Mouse (Mus musculus) c-Kit-positive CD71-negative TER-119-negative erythroid progenitor cells, embryonic 14.5 days (primary cell): ENCODE data around the gene Olfr1204.

ENCODE experiments used
- DNase-seq: peaks from one replicate; pipeline ENCODE4 v3.0.0-alpha.2; 2013; ENCODE audit warnings: low read depth

Gene Olfr1204

GRCm38 (mm10) chr2:88848992-88849391, at the start of gene Olfr1204:
Gene Olfr1204, plus strand, starts transcription at chr2:88849292.
- no peak for DNase-seq

GRCm38 (mm10) chr2:88814196-88814595, 34.9 kb upstream of the Olfr1204 start, which contains the start of gene Olfr1202:
Gene Olfr1202, plus strand, starts transcription at chr2:88814496.
- DNase-seq = no peak

DNA sequence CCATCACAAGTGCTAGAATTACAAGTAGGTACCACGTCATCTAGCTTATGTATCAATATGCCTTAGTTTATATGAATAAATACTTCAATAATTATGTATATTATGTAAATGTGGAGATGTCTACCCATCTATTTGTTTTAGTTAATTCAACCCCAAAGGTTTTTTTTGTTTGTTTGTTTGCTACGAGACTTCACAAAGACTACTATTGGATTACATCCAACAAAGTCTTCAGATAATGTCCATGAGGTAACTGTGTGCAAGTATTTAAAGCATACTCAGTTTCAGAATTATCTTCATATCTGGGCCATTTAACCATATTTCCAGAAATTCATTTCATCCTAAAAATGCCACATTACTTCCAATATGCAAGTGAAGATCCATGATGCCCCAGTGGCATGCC, 19.7 kb upstream of the Olfr1204 start, which contains the start of gene Olfr1205:
Olfr1205 (plus strand) TSS at position 301 of the 400 bp plus-strand sequence.
- DNase-seq = no peak

- no peak for DNase-seq
Measured at GRCm38 (mm10) chr2:88838477-88838876, 10.6 kb upstream of the Olfr1204 start.

GRCm38 (mm10) chr2:88862931-88863330, 13.8 kb downstream of the Olfr1204 start, which contains the start of gene Olfr1206:
Gene Olfr1206, plus strand, starts transcription at chr2:88863231.
- no peak for DNase-seq

DNA sequence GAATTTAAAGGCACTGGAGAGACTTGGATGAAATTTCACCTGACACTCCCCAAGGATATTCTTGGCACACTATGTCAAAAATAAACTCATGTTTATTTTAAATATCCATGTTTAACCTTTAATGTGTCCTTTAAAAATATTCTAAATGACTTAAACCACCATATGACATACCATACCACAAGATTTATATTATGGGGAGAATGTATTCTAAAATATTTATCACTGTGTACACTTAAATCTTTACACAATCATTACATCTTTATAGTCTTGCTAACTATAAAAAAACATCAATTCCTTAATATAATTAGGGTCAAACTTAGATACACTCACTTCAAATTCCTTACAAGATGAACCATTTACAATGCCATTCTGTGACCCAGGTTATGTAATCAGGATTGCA, 53.1 kb downstream of the Olfr1204 start, which contains the start of gene Olfr1208:
Olfr1208 (minus strand) TSS at position 101 of the 400 bp plus-strand sequence.
- DNase-seq = no peak
